Mouse (Mus musculus) lung, postnatal 36 days (tissue): ENCODE measurements around the gene Srbd1.

Experiments used
- DNase-seq: peaks from one replicate; pipeline ENCODE4 v3.0.0; 2022; ENCODE audit warnings: mixed read lengths

Gene Srbd1

DNA sequence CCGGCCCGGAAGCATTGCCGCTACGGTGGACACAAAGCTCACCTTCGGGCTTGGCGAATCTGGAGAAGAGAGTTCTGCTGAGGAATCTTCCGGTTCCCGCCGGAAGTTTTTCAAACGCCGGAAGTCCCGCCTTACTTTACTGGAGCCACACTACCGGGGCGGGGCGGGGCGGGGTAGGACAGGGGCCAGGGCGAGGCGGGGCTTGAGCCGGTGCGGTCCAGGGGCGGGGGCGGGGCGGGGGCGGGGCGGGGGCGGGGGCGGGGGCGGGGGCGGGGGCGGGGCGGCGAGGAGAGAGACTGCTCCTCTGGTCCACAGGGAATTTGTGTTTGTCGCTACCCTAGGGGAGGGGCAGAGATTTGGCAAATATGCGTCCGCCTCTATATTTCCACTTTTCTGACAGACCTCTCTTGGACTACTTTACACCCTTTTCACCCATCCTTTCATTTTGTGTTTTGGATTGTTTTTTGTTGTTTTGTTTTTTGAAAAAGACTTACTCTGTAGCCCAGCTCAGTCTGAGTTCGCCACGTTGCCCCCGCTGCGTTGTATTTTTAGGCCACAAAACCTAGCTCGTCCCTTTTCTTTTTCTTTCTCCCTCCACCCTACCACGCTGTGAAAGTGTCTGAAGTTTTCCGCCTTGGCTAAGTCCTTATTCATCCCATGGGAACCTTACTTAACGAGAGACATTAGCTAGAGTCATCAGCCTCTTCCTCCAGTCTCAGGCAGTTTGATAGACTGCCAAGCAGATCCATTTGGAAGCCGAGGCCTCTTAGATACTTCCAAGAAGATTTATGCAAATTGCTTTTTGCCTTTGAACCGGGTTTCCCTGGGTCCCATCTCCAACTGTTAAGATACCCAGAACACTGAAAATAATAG lies at the start of gene Srbd1:
Gene Srbd1, minus strand, starts transcription at position 97 of the 873 bp plus-strand sequence.
- peak; percentile 96 for DNase-seq

DNA sequence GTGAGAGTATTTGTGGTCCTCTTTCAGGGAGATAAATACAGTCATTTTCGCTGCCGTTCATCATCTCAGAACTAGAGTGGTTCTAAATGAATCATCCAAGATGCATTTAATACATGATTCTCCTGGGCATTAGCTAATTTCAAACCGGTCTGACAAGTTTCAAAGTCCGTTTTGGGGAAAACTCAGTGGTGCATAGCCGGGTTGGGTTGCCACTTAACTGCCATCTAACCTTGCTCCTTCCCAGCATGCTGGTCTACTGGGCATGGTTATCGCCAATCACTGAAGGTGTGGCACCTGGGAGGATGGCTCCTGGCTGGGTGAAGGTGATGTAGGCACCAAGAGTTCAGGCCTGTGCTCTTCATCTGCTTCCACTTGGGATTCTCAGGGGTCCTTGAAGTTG lies 49.0 kb upstream of the Srbd1 start:
- no peak for DNase-seq

DNA sequence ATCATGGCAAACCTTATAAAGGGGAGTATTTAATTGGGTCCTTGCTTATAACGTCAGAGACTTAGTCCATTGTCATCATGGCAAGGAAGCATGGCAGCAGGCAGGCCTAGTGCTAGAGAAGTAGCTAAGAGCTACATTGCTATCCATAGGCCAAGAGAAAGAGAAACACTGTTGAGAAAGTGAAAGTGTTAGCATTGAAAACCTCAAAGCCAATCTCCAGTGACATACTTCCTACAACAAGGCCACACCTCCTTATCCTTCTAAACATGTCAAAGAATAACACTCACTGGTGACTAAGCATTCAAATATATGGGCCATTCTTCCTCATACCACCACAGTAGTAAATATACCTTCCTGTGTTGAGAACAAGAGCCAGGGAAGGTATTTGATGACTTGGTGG lies 42.8 kb upstream of the Srbd1 start:
- no peak for DNase-seq

DNA sequence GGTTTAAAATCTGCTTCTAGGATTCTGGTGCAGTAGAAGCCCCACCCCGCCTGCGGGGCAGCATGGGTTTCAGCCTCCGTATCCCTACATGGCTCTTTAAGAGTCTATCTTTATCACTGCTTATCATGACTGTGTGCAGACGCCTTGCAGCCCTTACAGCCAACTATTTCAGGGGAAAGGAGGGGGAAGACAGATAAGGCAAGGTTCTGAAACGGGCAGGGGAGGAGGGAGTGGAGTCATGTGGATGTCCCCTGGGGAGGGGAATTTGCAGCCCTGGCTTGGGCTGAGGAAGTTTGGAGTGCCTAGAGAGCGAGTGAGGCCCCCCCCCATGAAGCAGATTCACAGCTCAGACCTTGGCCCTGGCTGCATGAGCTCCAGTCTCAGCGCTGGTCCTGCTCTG lies 40.6 kb upstream of the Srbd1 start:
- DNase-seq: no peak

DNA sequence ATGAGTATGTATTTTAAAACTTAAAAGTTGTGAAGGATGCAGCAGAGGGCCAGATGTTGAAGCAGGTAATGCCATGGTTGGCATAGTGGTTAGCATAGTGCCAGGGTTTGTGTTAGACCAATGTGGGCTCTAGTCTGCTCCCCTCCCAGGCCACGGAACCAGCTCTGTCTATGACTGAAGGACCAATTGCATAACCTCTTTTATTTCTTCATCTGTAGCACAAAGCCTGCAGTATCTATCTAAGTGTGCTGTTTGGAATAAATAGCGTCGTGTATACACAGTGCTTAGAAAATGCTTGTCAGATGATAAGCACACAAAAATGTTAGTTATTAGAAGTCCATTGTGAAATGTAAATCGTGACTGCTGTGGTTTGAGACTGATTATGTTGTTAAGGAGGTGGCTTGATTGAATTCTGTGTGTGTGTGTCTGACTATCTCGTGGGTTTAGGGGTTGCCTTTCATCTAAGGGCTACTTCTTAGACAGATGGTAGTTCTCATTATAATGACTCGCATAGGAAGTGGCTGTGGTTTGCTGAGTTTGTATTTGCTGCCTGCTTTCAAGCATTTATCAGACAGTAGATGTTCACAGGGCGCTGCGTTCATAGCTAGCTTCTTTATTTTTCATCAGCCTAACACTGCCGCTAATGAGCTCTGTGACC lies 39.7 kb upstream of the Srbd1 start:
- DNase-seq: no peak

DNA sequence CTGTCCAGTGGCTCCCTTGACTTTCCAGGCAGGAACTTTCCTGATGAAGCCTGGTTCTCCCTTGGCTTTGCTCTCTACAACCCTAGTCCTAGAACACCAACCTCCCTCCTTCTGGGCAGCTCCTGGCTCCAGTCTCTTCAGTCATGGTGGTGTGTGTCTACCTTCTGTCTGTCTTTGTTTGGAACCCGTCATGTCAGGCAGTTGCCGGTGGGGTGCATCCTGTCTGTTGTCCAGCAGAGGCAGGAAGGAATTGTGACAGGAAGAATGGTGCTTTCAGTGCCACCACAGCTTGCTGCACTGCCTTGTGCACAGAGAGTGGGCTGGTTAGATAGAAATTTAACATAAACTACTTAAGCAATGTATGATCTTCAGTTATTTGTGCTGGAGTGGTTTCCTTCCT lies 38.8 kb upstream of the Srbd1 start:
- DNase-seq: no peak

DNA sequence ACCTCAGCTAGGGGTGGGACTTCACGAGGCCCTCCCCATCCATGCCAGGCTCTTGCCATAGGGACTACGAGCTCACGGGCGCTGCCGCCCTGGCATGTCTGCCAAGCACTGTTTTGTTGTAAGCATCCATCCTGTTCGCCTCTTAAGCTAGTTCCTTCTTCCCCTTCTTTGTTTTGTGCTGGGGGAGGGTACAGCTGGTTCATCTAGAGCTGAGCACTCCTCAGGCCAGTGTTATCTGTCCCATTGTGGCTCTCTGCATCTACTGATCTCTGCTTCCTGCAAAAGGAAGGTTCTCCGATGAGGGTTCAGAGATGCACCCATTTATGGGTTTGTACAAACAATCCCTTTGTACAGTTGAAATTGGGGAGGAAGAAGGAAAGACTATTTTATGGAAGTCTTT lies 31.7 kb upstream of the Srbd1 start:
- DNase-seq: no peak

DNA sequence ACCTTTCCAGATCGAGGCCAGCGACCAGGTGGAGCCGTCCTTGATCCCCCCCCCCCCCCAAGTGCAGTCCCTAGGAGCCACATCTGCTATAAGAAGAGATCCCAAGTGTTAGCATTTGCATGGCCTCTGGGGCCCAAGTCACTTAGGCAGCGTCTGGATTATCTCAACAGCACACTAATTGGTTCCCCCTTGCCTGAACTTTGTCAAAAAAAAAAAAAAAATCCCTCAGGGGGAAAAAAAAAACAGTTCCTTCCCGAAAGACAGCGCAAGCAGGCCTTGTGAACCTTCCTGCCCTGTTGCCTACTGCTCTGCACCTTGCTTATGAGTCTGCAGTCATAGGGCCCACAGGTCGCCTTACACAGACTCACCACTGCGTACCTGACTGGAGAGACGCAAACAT lies 30.5 kb upstream of the Srbd1 start:
- no peak for DNase-seq

DNA sequence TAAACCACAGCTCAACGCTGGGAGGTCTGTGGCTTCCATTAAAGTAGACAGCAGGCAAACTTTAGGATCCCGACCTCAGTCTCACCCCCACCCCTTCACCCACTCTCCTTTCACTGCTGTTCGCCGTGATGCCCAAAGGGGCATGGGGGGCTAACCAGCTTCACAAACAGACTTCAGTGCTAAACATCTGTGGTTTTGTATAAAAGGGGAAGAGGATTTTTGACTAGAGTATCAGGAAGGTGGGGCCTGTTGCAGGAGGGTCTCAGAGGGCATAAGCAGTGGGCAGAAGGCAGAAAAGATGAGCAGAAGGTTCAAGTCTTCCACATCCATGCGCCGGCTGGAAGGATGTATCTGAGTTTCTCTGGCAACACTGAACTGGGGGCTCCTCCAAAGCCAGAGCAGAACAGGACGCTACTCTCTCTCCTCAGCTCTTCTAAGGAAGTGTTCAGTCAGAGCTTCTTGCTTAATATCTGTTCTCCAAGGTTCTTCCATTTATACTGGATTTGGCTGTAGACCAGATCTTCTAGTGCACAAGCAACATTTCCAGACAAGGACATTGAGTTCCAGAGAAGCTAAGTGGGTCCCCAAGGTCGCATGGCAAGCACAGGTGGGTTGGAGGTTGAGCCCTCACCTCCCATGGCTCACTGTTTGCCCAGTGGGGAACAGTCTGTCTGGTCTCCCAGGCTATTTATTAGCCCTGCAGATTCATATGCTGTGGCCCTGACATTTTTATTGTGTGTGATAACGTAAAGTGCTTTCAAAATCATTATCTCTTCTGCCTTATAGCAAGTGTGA lies 25.4 kb upstream of the Srbd1 start:
- no peak for DNase-seq

DNA sequence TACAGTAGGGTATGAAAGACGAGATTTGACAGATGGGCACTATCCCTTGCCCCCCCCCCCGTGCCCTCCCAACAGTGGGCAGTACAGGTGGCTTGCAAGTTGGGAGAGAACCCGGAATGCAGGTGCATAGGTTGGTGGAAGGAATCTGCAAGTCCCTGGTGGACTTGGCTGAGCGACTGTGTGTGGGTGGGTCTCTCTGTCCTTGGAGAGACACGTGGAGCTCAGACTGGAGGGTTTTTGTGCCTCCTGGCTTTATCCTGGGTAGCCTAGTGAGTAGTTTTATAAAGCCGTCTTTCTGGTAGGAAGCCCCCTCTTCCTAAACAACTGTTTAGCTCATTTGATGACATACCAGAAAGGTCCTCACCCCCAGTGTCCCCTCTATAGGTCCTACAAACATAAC lies 24.1 kb upstream of the Srbd1 start:
- DNase-seq: no peak

DNA sequence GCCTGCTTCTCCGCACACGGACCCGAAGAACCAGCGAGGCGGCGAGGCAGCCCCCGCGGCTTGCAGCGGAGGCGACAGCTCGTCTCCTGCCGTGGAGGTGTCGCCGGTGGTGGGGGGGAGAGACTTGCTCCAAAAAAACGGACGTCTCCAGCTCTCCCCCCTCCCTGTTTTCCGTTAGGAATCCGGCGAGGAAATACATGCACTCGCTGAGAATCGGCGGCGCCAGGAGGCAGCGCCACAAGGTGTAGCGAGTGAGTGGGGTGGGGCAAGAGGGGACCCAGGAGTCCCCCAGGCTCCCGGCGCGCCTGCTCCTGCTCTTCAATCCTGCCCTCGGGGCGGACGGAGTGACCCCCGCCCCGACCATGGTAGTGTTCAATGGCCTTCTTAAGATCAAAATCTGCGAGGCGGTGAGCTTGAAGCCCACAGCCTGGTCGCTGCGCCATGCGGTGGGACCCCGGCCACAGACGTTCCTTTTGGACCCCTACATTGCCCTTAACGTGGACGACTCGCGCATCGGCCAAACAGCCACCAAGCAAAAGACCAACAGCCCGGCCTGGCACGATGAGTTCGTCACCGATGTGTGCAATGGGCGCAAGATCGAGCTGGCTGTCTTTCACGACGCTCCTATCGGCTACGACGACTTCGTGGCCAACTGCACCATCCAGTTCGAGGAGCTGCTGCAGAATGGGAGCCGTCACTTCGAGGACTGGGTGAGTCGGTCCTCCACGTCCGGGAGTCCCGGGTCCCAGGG lies 23.4 kb upstream of the Srbd1 start:
- DNase-seq: peak; percentile 40

DNA sequence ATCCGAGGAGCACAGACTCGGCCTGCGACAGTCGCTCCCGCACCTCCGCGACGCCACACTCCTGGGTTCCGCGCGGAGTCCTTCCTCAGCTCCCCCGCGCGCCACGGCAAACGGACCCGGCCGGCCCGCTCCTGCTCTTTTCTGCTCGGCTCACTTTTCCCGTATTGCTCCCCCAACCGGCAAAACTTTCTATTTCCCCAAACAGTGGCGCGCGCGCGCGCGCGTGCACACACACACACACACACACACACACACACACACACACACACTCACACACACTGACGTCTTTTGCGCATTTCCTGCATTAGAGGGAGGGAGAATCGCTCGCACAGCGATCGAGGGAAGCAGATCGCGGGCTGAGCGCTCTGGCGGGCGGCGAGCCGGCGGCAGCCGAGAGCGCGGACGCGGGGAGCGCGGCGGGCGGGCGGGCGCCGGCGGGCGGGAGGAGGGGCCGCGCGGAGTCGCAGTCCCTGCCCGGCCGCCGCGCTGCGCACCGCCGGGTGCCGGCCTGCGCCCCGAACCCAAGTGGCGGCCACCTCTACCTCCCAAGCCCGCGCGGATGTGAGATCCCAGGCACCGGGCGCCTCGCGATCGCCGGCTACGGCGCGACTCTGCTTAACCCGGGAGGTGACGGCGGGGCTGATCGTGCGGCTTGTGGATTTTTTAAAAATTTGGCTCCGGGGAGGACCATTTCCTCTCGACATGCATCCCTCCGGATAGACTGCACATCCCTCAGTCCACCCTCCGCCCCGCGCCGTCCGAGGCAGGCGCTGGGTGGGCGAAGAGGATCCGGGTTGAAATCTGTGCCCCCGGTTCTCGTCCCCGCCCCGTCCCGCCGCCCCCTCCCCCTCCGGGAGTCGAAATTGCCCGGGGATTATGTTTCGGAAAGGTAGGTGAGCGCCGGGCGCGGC lies 22.6 kb upstream of the Srbd1 start, which contains the start of gene Prkce:
Gene Prkce, plus strand, starts transcription at position 466 of the 911 bp plus-strand sequence.
- peak; percentile 95 for DNase-seq

DNA sequence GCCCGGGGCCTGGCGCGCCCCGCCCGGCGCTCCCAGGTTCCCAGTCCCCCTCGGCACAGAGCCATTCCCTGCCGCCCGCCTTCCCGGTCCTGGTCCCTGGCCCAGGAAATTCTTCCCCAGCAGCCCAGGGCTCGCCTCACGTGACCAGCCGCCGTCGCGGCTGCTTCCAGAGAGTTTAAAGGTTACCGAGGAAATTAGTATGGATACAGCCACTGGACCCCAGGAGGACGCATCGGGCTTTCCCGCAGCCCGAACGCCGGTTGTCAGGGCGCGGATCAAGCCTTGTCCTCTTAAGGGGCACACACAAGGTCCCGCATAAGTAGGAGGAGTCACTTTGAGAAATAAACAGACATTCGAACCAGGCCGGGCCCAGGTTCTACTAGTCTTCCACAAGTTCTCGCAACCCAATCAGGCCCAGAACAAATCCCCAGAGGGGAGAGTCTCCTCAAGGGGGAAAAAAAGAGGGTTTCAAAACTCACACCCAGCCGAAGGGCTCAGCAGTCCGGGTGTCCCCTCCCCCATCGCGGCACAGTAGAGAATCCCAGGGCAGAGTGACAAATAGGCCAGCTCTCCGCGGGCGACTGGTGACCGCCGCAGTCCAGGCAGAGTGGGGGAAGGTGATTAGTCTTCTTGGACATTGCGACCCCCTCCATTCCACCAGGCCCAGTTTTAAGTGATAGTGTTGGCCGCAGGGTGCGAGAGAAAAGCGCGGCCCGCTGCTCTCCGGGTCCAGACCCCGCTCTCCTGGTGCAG lies 21.8 kb upstream of the Srbd1 start:
- peak; percentile 92 for DNase-seq

DNA sequence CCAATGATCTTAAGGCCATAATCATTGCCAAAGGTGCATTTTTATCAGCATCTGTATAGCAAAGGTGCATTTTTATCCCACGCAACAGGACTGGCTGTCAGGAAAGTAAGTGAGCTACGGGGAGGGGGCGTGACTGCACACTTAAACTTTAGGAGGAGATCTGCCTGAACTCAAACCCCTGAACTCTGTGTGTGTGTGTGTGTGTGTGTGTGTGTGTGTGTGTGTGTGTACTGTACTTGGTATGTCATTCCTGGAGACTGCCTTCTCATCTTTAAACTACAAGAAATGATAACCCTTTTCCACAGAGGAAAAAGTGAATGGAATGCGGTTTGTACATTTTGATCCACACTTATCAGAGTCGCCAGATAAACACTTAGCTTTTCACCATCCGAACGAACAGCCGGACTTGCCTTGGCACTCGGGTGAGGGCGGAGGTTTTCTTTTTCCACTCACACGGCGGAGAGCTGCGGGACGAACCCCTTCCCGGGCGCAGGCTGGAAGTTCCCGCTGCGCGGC lies 21.1 kb upstream of the Srbd1 start:
- no peak for DNase-seq

DNA sequence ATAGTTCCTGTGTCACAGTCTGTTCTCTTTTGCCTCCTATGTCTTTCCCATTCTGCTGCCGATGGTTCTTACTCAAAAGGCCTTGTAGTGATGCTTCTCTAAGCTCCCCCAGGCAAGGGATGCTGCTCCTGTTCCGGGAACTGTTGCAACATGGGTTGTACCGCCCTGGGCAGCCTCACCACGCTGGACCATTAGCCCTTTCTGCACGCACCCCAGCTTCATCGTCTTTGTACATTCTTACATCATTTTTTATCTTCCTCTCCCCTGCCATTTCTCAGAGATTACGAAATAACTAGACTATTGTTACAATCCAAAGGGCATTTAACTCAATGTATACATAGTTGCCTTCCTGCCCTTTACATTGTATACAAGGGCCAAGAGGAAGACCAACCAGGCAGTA lies 19.4 kb upstream of the Srbd1 start:
- DNase-seq: no peak

DNA sequence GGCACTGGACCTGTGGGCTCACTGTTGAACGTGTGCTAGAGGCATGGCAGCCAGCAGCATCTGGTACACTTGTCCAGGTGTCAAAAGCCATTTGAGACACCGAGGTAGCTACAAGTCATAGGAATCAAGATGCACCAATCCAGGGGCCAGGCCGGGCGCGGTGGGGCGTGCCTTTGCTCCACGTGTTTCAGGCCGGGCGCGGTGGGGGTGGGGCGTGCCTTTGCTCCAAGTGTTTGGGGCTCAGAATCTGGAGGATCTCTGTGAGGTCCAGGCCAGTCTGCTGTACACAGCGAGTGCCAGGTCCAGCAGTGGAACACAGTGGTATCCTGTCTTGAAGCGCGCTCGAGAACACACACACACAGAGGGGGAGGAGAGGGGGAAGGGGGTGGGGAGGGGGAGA lies 17.7 kb upstream of the Srbd1 start:
- no peak for DNase-seq

DNA sequence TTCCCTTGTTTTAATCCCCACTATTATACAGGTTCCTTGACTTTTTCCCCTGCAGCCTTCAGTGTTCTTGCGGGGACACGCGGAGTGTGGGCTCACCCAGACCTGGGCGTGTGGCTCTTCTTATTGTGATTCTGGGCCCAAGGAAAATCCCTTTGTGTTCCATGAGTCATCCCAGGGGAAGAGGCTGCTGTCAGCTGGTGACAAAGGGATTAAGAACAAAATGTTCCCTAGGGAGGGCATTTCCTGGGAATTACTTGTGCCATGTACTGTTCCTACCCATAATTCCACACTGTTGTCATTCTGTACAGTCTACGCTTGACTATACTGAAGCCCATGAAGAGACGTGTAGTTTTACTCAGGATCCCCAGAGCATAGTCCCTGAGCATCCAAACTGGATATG lies 12.0 kb upstream of the Srbd1 start:
- peak; percentile 61 for DNase-seq

DNA sequence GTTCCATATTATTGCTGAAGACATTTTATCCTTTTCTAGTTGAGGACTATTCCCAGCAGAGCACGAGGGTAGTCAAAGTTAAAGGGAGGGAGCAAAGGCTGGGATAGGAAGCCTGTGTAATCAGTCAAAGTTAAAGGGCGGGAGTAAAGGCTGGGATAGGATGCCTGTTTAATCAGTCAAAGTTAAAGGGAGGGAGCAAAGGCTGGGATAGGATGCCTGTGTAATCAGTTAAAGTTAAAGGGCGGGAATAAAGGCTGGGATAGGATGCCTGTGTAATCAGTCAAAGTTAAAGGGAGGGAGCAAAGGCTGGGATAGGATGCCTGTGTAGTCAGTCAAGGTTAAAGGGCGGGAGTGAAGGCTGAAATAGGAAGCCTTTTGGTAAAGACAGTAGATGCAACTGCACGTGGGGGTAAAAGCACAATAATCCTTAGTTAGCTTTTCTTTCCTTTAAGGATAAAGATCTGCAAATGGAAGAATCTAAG lies 5.9 kb upstream of the Srbd1 start:
- DNase-seq: peak; percentile 82

DNA sequence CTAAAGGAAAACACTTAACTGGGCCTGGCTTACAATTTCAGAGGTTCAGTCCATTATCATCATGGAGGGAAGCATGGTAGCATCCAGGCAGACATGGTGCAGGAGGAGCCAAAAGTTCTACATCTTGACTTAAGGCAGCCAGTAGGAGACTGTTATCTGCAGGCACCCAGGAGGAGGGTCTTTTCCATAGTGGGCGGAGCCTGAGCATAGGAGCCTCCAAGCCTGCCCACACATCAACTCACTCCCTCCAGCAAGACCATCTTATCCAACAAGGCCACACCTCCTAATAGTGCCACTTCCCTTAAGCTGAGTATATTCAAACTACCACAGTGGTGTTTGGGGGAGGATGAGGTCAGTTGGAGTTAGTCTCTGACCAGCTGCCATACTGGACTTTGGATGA lies 4.8 kb upstream of the Srbd1 start:
- no peak for DNase-seq

DNA sequence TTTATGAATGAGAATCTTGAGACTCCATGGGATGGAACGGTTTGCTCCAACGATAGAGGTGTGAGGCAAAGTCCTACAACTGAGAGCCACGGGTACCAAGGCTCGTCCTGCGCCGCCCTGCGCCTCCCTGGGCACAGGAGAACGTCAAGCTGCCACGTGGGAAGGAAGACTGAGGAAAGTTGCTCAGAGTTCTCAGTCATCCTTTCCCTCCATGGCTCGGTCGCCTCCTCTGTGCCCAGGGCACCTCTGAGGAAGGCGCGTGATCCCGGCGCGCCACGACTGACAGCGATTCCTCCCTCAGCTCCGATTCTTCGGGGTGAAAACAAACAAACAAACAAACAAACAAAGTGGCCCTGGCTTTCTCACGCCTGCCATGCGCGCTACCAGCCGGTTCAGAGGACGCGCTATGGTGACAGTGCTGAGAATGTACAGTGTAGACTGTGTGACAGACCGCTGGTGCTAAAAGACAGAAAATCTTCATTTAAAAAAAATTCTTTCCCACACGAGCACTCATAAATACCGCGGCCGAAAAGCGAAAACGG lies 367 bp downstream of the Srbd1 start:
- DNase-seq: no peak
